Mouse (Mus musculus) neural tube, embryonic 15.5 days (tissue): ENCODE results near the gene Erc2. TPM values are rescaled to one million over a fixed set of nuclear protein-coding genes. Genes with fewer than 3 reads are reported as not detected.

Experiments
- ATAC-seq: fragments of 200-750 bp; cut with Nextera tagmentation; 2 replicates; pipeline ENCODE4 v1.8.0; 2017; ENCODE audit warnings: mild to moderate bottlenecking, moderate TSS enrichment, moderate library complexity; ENCODE audit not compliant: low FRiP score
- H3K27ac ChIP-seq: fragments of 300-500 bp; sonication (generic); replicated peaks from 2 replicates; pipeline ENCODE4 v1.5.1; 2015; ENCODE audit warnings: mild to moderate bottlenecking, inconsistent platforms
- H3K27me3 ChIP-seq: fragments of 300-500 bp; sonication (generic); replicated peaks from 2 replicates; pipeline ENCODE4 v1.6.1; 2015; ENCODE audit warnings: inconsistent platforms
- H3K36me3 ChIP-seq: fragments of 300-500 bp; sonication (generic); 2 replicates; pipeline ENCODE4 v1.6.1; 2015; ENCODE audit warnings: inconsistent platforms
- H3K4me1 ChIP-seq: fragments of 300-500 bp; sonication (generic); 2 replicates; pipeline ENCODE4 v1.6.1; 2015; ENCODE audit warnings: inconsistent platforms
- H3K4me2 ChIP-seq: fragments of 300-500 bp; sonication (generic); 2 replicates; pipeline ENCODE4 v1.6.1; 2015; ENCODE audit warnings: inconsistent platforms, mild to moderate bottlenecking, moderate library complexity
- H3K4me3 ChIP-seq: fragments of 300-500 bp; sonication (generic); replicated peaks from 2 replicates; pipeline ENCODE4 v1.5.1; 2015; ENCODE audit warnings: mild to moderate bottlenecking, inconsistent platforms
- H3K9ac ChIP-seq: fragments of 300-500 bp; sonication (generic); replicated peaks from 2 replicates; pipeline ENCODE4 v1.6.1; 2015; ENCODE audit warnings: mild to moderate bottlenecking, inconsistent platforms
- H3K9me3 ChIP-seq: fragments of 300-500 bp; sonication (generic); replicated peaks from 2 replicates; pipeline ENCODE4 v1.6.1; 2016; ENCODE audit warnings: inconsistent platforms
- WGBS: fragments of 180-500 bp; shearing (Covaris S2); methylation state at CpG from one replicate; pipeline ENCODE4 v1.1.7; 2015; ENCODE audit warnings: mixed read lengths; 5-methylcytosine and 5-hydroxymethylcytosine counted together
- polyA plus RNA-seq: library from polyadenylated mRNA; unstranded; fragments of >200 nt; fragmentation: Nextera tagmentation; extraction: Ambion mirVana; gene quantifications from 2 replicates; pipeline ENCODE4 v1.2.1, GENCODE M21; 2015

Erc2 gene
- polyA plus RNA-seq, 1 experiment from 2014 or later: 80.3 TPM

- no peak overlapping the region for H3K4me3 ChIP-seq
- no peak for ATAC-seq
- H3K27me3 ChIP-seq: no peaks in the 10 kb centered on the region
- WGBS: 78% methylated on average over 8 of the region's 8 CpGs
- no peak overlapping the region for H3K4me2 ChIP-seq
- H3K4me1 ChIP-seq: no peaks in the 10 kb centered on the region
- H3K9me3 ChIP-seq: no peaks in the 10 kb centered on the region
- no peak overlapping the region for H3K27ac ChIP-seq
- no peak overlapping the region for H3K9ac ChIP-seq
- H3K36me3 ChIP-seq: no peaks in the 10 kb centered on the region
These were observed 326.2 kb downstream of the Erc2 start for GRCm38 (mm10) chr14:27948391-27948790.

- H3K9me3 ChIP-seq: no peaks in the 10 kb centered on the region
- H3K4me3 ChIP-seq: no peak overlapping the region
- no peaks in the 10 kb centered on the region for H3K27me3 ChIP-seq
- H3K9ac ChIP-seq: no peak overlapping the region
- no peaks in the 10 kb centered on the region for H3K36me3 ChIP-seq
- H3K4me2 ChIP-seq: no peak overlapping the region
- no peak overlapping the region for H3K27ac ChIP-seq
- no peaks in the 10 kb centered on the region for H3K4me1 ChIP-seq
- ATAC-seq: no peak
These were observed 331.6 kb downstream of the Erc2 start for GRCm38 (mm10) chr14:27953814-27954213.

GRCm38 (mm10) chr14:27956801-27957200, 334.6 kb downstream of the Erc2 start:
- no peak overlapping the region for H3K9ac ChIP-seq
- H3K36me3 ChIP-seq: no peaks in the 10 kb centered on the region
- H3K27me3 ChIP-seq: no peaks in the 10 kb centered on the region
- no peak for ATAC-seq
- H3K4me3 ChIP-seq: no peak overlapping the region
- H3K27ac ChIP-seq: no peak overlapping the region
- H3K9me3 ChIP-seq: no peaks in the 10 kb centered on the region
- no peak overlapping the region for H3K4me2 ChIP-seq
- no peaks in the 10 kb centered on the region for H3K4me1 ChIP-seq
- 50% methylated on average over 2 of the region's 2 CpGs for WGBS

GRCm38 (mm10) chr14:27973701-27974100, 351.5 kb downstream of the Erc2 start:
- Histone ChIP-seq H3K9ac (no peak overlapping the region), H3K27ac (no peak overlapping the region), H3K27me3 (no peaks in the 10 kb centered on the region), H3K9me3 (no peaks in the 10 kb centered on the region), H3K4me3 (no peak overlapping the region), H3K4me2 (no peak overlapping the region), H3K4me1 (no peaks in the 10 kb centered on the region), H3K36me3 (no peaks in the 10 kb centered on the region)
- no peak for ATAC-seq
- WGBS: 88% methylated on average over 6 of the region's 6 CpGs

GRCm38 (mm10) chr14:27975661-27976060, 353.4 kb downstream of the Erc2 start:
- Histone ChIP-seq H3K4me2 (no peak overlapping the region), H3K4me1 (no peaks in the 10 kb centered on the region), H3K27ac (no peak overlapping the region), H3K27me3 (no peaks in the 10 kb centered on the region), H3K36me3 (no peaks in the 10 kb centered on the region), H3K4me3 (no peak overlapping the region), H3K9ac (no peak overlapping the region), H3K9me3 (no peaks in the 10 kb centered on the region)
- WGBS: 74% methylated on average over 1 of the region's 1 CpGs
- no peak for ATAC-seq

GRCm38 (mm10) chr14:27984758-27985157, 362.5 kb downstream of the Erc2 start:
- 49% methylated on average over 3 of the region's 3 CpGs for WGBS
- H3K4me3 ChIP-seq: no peak overlapping the region
- ATAC-seq: no peak
- no peaks in the 10 kb centered on the region for H3K36me3 ChIP-seq
- peaks cover 9% of the 10 kb centered on the region for H3K4me1 ChIP-seq
- H3K9ac ChIP-seq: no peak overlapping the region
- no peaks in the 10 kb centered on the region for H3K9me3 ChIP-seq
- H3K27ac ChIP-seq: no peak overlapping the region
- no peak overlapping the region for H3K4me2 ChIP-seq
- H3K27me3 ChIP-seq: no peaks in the 10 kb centered on the region

GRCm38 (mm10) chr14:27985201-27985600, 363.0 kb downstream of the Erc2 start:
- Histone ChIP-seq H3K27me3 (no peaks in the 10 kb centered on the region), H3K9me3 (no peaks in the 10 kb centered on the region), H3K27ac (no peak overlapping the region), H3K4me3 (no peak overlapping the region), H3K4me2 (no peak overlapping the region), H3K4me1 (peaks cover 9% of the 10 kb centered on the region), H3K9ac (no peak overlapping the region), H3K36me3 (no peaks in the 10 kb centered on the region)
- 0 out of 2 replicates have a peak, but pooled peaks have one; percentile 24 for ATAC-seq
- 60% methylated on average over 5 of the region's 5 CpGs for WGBS

- no peaks in the 10 kb centered on the region for H3K9me3 ChIP-seq
- ATAC-seq: no peak
These were observed 365.2 kb downstream of the Erc2 start for GRCm38 (mm10) chr14:27987422-27987821.

GRCm38 (mm10) chr14:27998551-27998950, 376.3 kb downstream of the Erc2 start:
- Histone ChIP-seq H3K27me3 (no peaks in the 10 kb centered on the region), H3K9me3 (no peaks in the 10 kb centered on the region), H3K4me2 (no peak overlapping the region), H3K36me3 (no peaks in the 10 kb centered on the region), H3K27ac (no peak overlapping the region), H3K9ac (no peak overlapping the region), H3K4me3 (no peak overlapping the region), H3K4me1 (no peaks in the 10 kb centered on the region)
- no peak for ATAC-seq
- WGBS: 61% methylated on average over 3 of the region's 3 CpGs

More at GRCm38 (mm10) chr14:27987422-27987821, 365.2 kb downstream of the Erc2 start:
- 90% methylated on average over 1 of the region's 1 CpGs for WGBS
- Histone ChIP-seq H3K4me1 (peaks cover 9% of the 10 kb centered on the region), H3K27me3 (no peaks in the 10 kb centered on the region), H3K9ac (no peak overlapping the region), H3K4me3 (no peak overlapping the region), H3K4me2 (no peak overlapping the region), H3K36me3 (no peaks in the 10 kb centered on the region), H3K27ac (no peak overlapping the region)

- Histone ChIP-seq H3K36me3 (no peaks in the 10 kb centered on the region), H3K27ac (no peak overlapping the region)
These were observed 381.8 kb downstream of the Erc2 start for GRCm38 (mm10) chr14:28004023-28004422.

GRCm38 (mm10) chr14:28010536-28011280, 388.5 kb downstream of the Erc2 start:
- H3K9me3 ChIP-seq: no peaks in the 10 kb centered on the region
- H3K4me3 ChIP-seq: no peak overlapping the region
- WGBS: 82% methylated on average over 10 of the region's 10 CpGs
- H3K27ac ChIP-seq: no peak overlapping the region
- H3K36me3 ChIP-seq: no peaks in the 10 kb centered on the region
- no peak for ATAC-seq
- H3K4me2 ChIP-seq: no peak overlapping the region
- H3K27me3 ChIP-seq: no peaks in the 10 kb centered on the region
- H3K9ac ChIP-seq: no peak overlapping the region
- H3K4me1 ChIP-seq: no peaks in the 10 kb centered on the region

More at GRCm38 (mm10) chr14:28004023-28004422, 381.8 kb downstream of the Erc2 start:
- H3K4me3 ChIP-seq: no peak overlapping the region
- no peak overlapping the region for H3K4me2 ChIP-seq
- WGBS: 64% methylated on average over 4 of the region's 4 CpGs
- H3K27me3 ChIP-seq: no peaks in the 10 kb centered on the region
- ATAC-seq: no peak
- no peaks in the 10 kb centered on the region for H3K4me1 ChIP-seq
- no peaks in the 10 kb centered on the region for H3K9me3 ChIP-seq
- H3K9ac ChIP-seq: no peak overlapping the region

- 70% methylated on average over 6 of the region's 6 CpGs for WGBS
These were observed 401.0 kb downstream of the Erc2 start for GRCm38 (mm10) chr14:28023199-28023598.

More at GRCm38 (mm10) chr14:28023199-28023598, 401.0 kb downstream of the Erc2 start:
- no peak overlapping the region for H3K4me3 ChIP-seq
- H3K4me2 ChIP-seq: no peak overlapping the region
- H3K4me1 ChIP-seq: no peaks in the 10 kb centered on the region
- no peak for ATAC-seq
- H3K36me3 ChIP-seq: no peaks in the 10 kb centered on the region
- no peaks in the 10 kb centered on the region for H3K9me3 ChIP-seq
- no peak overlapping the region for H3K27ac ChIP-seq
- no peaks in the 10 kb centered on the region for H3K27me3 ChIP-seq
- no peak overlapping the region for H3K9ac ChIP-seq
